Mouse (Mus musculus) limb, embryonic 15.5 days (tissue): Measurements from ENCODE around the gene Stxbp3. TPM values are rescaled to one million over a fixed set of nuclear protein-coding genes. Genes with fewer than 3 reads are reported as not detected.

Experiments
- ATAC-seq: fragments of 200-750 bp; cut with Nextera tagmentation; 2 replicates; pipeline ENCODE4 v1.8.0; 2017; ENCODE audit warnings: low read depth, moderate TSS enrichment; ENCODE audit not compliant: insufficient number of reproducible peaks, low FRiP score, low TSS enrichment
- H3K27ac ChIP-seq: fragments of 300-500 bp; sonication (generic); 2 replicates; pipeline ENCODE4 v1.5.1; 2015; ENCODE audit warnings: moderate library complexity, mild to moderate bottlenecking, inconsistent platforms
- H3K27me3 ChIP-seq: fragments of 300-500 bp; sonication (generic); 2 replicates; pipeline ENCODE4 v1.6.1; 2015; ENCODE audit warnings: inconsistent platforms
- H3K36me3 ChIP-seq: fragments of 300-500 bp; sonication (generic); 2 replicates; pipeline ENCODE4 v1.6.1; 2015; ENCODE audit warnings: inconsistent platforms
- H3K4me1 ChIP-seq: fragments of 300-500 bp; sonication (generic); 2 replicates; pipeline ENCODE4 v1.6.1; 2015; ENCODE audit warnings: inconsistent platforms
- H3K4me2 ChIP-seq: fragments of 300-500 bp; sonication (generic); 2 replicates; pipeline ENCODE4 v1.6.1; 2015; ENCODE audit warnings: mild to moderate bottlenecking, inconsistent platforms
- H3K4me3 ChIP-seq: fragments of 300-500 bp; sonication (generic); 2 replicates; pipeline ENCODE4 v1.5.1; 2015; ENCODE audit warnings: mild to moderate bottlenecking, inconsistent platforms
- H3K9ac ChIP-seq: fragments of 300-500 bp; sonication (generic); 2 replicates; pipeline ENCODE4 v1.6.1; 2015; ENCODE audit warnings: inconsistent platforms
- H3K9me3 ChIP-seq: fragments of 300-500 bp; sonication (generic); 2 replicates; pipeline ENCODE4 v1.6.1; 2016; ENCODE audit warnings: inconsistent platforms
- WGBS: fragments of 180-500 bp; shearing (Covaris S2); methylation state at CpG from one replicate; pipeline ENCODE4 v1.1.7; 2015; 5-methylcytosine and 5-hydroxymethylcytosine counted together
- polyA plus RNA-seq: library from polyadenylated mRNA; unstranded; fragments of >200 nt; fragmentation: Nextera tagmentation; extraction: Ambion mirVana; gene quantifications from 2 replicates; pipeline ENCODE4 v1.2.1, GENCODE M21; 2015

The Stxbp3 gene
- polyA plus RNA-seq, 1 experiment from 2014 or later, result 46.6 TPM

GRCm38 (mm10) chr3:108756131-108756530, 84.2 kb downstream of the Stxbp3 start:
- WGBS, result 68% methylated on average over 1 of the region's 1 CpGs
- ATAC-seq, result no peak
- Histone ChIP-seq H3K27me3 (no peaks in the 10 kb centered on the region), H3K9me3 (no peaks in the 10 kb centered on the region), H3K4me1 (peaks cover 42% of the 10 kb centered on the region), H3K27ac (no peak overlapping the region), H3K4me3 (no peak overlapping the region), H3K9ac (no peak overlapping the region), H3K36me3 (no peaks in the 10 kb centered on the region), H3K4me2 (no peak overlapping the region)

DNA sequence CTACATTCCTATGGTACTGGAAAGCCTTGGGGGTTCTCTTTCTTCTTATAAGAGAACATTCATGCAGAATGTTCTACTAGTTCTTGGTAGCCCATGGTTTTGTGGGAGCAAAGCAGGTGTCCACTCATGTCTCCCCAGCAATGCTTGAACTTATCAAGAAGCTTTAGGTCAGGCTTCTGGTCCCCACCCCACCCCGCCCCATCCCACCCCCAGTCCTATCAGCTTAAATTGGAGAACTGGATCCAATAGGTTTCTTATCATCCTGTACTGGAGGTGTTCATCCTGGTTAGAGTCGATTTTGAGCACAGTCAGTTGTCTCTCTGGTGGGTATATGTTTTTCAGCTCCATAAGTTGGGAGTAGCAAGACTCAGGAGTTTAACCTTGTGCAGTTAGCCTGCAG, 84.8 kb downstream of the Stxbp3 start:
- 84% methylated on average over 2 of the region's 2 CpGs for WGBS
- H3K27ac ChIP-seq, result no peak overlapping the region
- no peaks in the 10 kb centered on the region for H3K36me3 ChIP-seq
- no peak overlapping the region for H3K9ac ChIP-seq
- H3K9me3 ChIP-seq, result no peaks in the 10 kb centered on the region
- H3K27me3 ChIP-seq, result no peaks in the 10 kb centered on the region
- no peak for ATAC-seq
- no peak overlapping the region for H3K4me3 ChIP-seq
- H3K4me2 ChIP-seq, result no peak overlapping the region
- peaks cover 42% of the 10 kb centered on the region for H3K4me1 ChIP-seq

GRCm38 (mm10) chr3:108754541-108754940, 85.8 kb downstream of the Stxbp3 start:
- Histone ChIP-seq H3K4me3 (no peak overlapping the region), H3K27ac (no peak overlapping the region), H3K4me1 (peaks cover 33% of the 10 kb centered on the region), H3K27me3 (no peaks in the 10 kb centered on the region), H3K9ac (no peak overlapping the region), H3K9me3 (no peaks in the 10 kb centered on the region), H3K36me3 (no peaks in the 10 kb centered on the region), H3K4me2 (no peak overlapping the region)
- ATAC-seq, result no peak
- 79% methylated on average over 1 of the region's 1 CpGs for WGBS

GRCm38 (mm10) chr3:108751691-108752090, 88.6 kb downstream of the Stxbp3 start:
- WGBS, result 72% methylated on average over 6 of the region's 6 CpGs
- no peaks in the 10 kb centered on the region for H3K9me3 ChIP-seq
- no peak for ATAC-seq
- H3K27ac ChIP-seq, result peak overlapping the region; percentile 79
- peaks cover 9% of the 10 kb centered on the region for H3K4me1 ChIP-seq
- no peak overlapping the region for H3K4me3 ChIP-seq
- no peaks in the 10 kb centered on the region for H3K27me3 ChIP-seq
- H3K36me3 ChIP-seq, result no peaks in the 10 kb centered on the region
- no peak overlapping the region for H3K9ac ChIP-seq
- no peak overlapping the region for H3K4me2 ChIP-seq

- Histone ChIP-seq H3K9me3 (no peaks in the 10 kb centered on the region), H3K27ac (peak overlapping the region; percentile 79; the same call in 1 of the 2 replicates), H3K4me3 (no peak overlapping the region), H3K9ac (no peak overlapping the region), H3K27me3 (no peaks in the 10 kb centered on the region), H3K36me3 (no peaks in the 10 kb centered on the region), H3K4me2 (no peak overlapping the region), H3K4me1 (peaks cover 9% of the 10 kb centered on the region)
- WGBS, result 26% methylated on average over 6 of the region's 6 CpGs
- ATAC-seq, result peak; percentile 48; the same call in 1 of the 2 replicates
Measured at GRCm38 (mm10) chr3:108751061-108751460, 89.3 kb downstream of the Stxbp3 start.

GRCm38 (mm10) chr3:108744060-108744459, 96.3 kb downstream of the Stxbp3 start:
- WGBS, result 67% methylated on average over 4 of the region's 4 CpGs

More at GRCm38 (mm10) chr3:108744060-108744459, 96.3 kb downstream of the Stxbp3 start:
- H3K4me1 ChIP-seq, result peaks cover 21% of the 10 kb centered on the region
- H3K9me3 ChIP-seq, result no peaks in the 10 kb centered on the region
- H3K36me3 ChIP-seq, result no peaks in the 10 kb centered on the region
- H3K9ac ChIP-seq, result no peak overlapping the region
- no peak overlapping the region for H3K4me2 ChIP-seq
- H3K27ac ChIP-seq, result no peak overlapping the region
- no peak overlapping the region for H3K4me3 ChIP-seq
- no peak for ATAC-seq
- H3K27me3 ChIP-seq, result no peaks in the 10 kb centered on the region

Other genes with a start within 250 kb of the Stxbp3 start
- 15.8 and 18.1 TPM in 2 replicates for gene Wdr47, start 249.2 kb downstream of the Stxbp3 start, polyA plus RNA-seq
- 91.5 and 98.2 TPM in 2 replicates for gene Clcc1, start 186.6 kb downstream of the Stxbp3 start, polyA plus RNA-seq
- 95.9 and 103 TPM in 2 replicates for gene Gpsm2, start 118.2 kb downstream of the Stxbp3 start, polyA plus RNA-seq
- gene Aknad1, start 100.9 kb downstream of the Stxbp3 start, polyA plus RNA-seq, result 1.3 and 1.5 TPM in 2 replicates
- 0.29 and 0.79 TPM in 2 replicates for gene Fndc7, start 49.5 kb upstream of the Stxbp3 start, polyA plus RNA-seq
- gene Prpf38b, start 71.2 kb upstream of the Stxbp3 start, polyA plus RNA-seq, result 74.7 and 90.3 TPM in 2 replicates
- gene Henmt1, start 99.3 kb upstream of the Stxbp3 start, polyA plus RNA-seq, result 0.51 and 1.00 TPM in 2 replicates
- gene Gm9857, start 99.9 kb upstream of the Stxbp3 start, polyA plus RNA-seq, result not detected in 2 replicates
- gene Fam102b, start 187.1 kb upstream of the Stxbp3 start, polyA plus RNA-seq, result 12.1 and 12.3 TPM in 2 replicates
- not detected in 2 replicates for gene Slc25a54, start 239.9 kb upstream of the Stxbp3 start, polyA plus RNA-seq